Mouse (Mus musculus) heart, postnatal 14 days (tissue): ENCODE data around the gene Whamm. TPM values are rescaled to one million over a fixed set of nuclear protein-coding genes. Genes with fewer than 3 reads are reported as not detected.

ENCODE experiments used
- DNase-seq, 2 experiments: peaks; one replicate each; pipeline ENCODE4 v3.0.0; 2021 to 2022
- intact Hi-C: fragments of 180-260 bp; cut with DNase I; formaldehyde crosslinking; loops from one replicate; pipeline ENCODE4 v1.15.1; 2025
- total RNA-seq, 2 experiments: library from RNA; stranded (reverse); gene quantifications; 2 replicates each; pipeline ENCODE4 v1.2.3; 2021

The Whamm gene
- total RNA-seq, 2 experiments from 2014 or later: 8.6 to 9.1 TPM

DNA sequence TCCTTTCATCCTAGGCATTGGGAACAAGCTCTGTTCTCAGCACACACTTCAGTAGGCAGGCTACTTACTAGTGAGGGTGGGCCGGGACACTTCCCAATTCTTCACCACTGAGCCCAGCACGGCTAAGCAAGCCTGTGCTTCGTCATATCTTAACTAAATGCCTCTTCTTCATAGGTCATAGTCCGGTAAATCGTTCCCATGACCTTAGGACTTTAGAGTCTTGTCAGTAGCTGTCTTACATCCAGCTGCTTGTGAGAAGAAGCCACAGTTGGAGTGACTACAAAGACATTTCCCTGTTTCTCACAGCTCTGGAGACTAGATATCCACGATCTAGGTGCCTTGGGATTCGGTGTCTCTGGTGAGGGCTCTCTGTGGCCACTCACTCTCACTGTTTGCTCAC lies 14.3 kb downstream of the Whamm start:
- DNase-seq: no peak
- intact Hi-C loops: loop anchor here (10.0 kb wide), 1 partner anchor 131 kb away; the partner anchor contains the start of gene Cpeb1

- intact Hi-C loops: loop anchor here (10.0 kb wide), 1 partner anchor 132 kb away; the partner anchor contains the start of gene Cpeb1
- no peak for DNase-seq
These were observed 16.2 kb downstream of the Whamm start for GRCm38 (mm10) chr7:81587238-81587637.

- intact Hi-C loops: no loop called here
- DNase-seq: no peak
These were observed 21.6 kb downstream of the Whamm start for GRCm38 (mm10) chr7:81592686-81593085.

DNA sequence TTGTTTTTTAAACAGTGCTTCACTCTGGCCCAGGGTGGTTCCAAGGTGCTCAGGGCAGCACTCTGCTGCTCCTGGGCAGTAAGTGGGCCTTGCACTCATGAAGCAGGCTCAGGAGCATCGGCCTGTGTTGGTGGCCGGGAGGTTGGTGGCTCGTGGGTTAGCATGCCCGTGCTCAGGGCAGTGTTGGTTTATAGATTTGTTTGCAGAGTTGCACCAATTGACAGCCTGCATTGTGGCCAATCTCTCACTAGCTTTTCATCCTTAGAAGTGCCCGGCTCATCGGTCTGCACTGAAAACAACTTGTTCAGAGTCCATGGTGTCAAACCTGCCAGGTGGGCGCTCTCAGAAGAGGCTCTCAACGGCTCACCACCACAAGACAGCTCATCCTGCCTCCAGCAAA lies 22.3 kb downstream of the Whamm start:
- intact Hi-C loops: no loop called here

DNA sequence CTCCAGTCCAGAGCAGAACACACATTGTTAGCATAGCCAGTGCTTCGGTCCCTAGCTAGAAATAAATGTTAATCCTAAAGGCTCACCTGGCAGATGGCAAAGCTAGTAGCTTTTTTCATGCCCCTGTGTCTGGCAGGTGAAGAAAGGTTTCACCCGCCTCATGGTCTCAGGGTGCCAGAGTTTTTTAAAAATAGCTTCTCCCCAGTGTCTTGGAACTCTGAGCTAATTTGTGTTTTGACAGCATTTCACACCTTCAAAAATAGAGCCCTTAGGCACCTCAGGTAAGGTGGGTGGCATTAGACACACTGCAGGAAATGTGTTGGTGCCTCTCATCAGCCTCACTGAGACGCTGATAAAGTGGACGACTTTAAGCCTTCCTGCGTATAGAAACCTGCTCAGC lies 24.0 kb downstream of the Whamm start:
- intact Hi-C loops: no loop called here
- no peak for DNase-seq

More for the DNA sequence above, 22.3 kb downstream of the Whamm start:
- DNase-seq: no peak

GRCm38 (mm10) chr7:81596086-81596485 lies 25.0 kb downstream of the Whamm start:
- intact Hi-C loops: no loop called here
- no peak for DNase-seq

DNA sequence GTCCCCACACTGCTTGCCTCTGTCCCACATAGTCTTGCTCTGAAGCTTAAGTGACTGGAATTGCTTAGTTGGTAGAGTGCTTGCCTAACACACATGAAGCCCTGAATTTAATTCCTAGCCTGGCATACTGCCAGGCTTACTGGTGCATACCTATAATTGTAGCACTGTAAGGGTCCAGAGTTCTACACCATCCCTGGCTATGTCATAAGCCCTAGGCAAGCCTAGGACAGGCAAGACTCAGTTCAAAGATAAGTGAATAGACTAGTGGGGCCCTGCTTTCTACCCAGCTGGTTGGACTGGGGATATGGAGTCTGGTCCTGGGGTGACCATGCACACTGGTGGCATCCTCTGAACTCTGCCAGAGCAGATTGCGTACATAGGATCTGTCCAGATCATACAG lies 26.6 kb downstream of the Whamm start:
- no peak for DNase-seq
- intact Hi-C loops: no loop called here

DNA sequence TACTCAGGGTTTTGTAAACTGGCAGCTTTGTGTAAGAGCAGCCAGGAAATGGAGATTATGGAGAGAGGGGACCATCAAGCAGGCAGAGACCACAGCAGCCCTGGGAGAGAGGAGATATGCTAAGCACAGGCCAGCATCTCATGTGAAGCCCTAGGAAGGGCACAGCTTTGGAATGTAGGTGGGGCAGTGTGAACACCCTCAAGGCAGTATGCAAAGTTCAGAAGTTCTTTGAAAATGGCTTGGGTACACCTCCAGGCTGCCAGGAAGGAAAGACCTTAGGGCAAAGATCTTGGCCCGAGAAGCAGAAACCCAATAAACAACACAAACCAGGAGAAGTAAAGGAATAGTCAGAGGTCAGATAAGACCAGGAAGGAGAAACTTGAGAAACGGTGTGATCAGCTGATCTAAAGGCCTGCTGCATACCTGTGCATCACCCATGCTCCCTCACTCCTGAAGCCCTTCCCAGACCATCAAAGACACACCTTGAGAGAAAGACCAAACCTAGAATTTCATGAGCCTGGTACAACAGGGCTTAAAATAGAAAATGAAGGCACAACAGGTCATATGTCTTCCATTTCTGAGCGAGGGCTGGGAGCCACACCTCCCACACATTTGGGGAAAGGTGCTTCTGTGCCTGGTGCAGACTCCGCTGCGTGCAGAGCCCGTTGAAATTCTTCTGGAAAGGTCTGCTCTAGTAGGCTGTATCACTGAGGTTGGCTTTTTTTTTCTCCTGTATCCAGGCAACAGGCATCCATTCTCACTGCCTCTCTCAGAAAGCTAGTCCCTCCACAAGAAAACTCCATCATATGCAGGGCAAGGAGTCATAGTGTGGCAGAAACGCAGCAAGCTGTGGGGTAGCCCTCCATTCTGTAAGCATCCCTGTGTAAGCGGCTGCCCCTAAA lies 28.6 kb downstream of the Whamm start:
- DNase-seq: no peak
- intact Hi-C loops: loop anchor here (10.0 kb wide), 1 partner anchor 145 kb away; no protein-coding TSS in a partner anchor

GRCm38 (mm10) chr7:81604991-81605390 lies 33.9 kb downstream of the Whamm start:
- DNase-seq: no peak
- intact Hi-C loops: loop anchor here (10.0 kb wide), 1 partner anchor 140 kb away; no protein-coding TSS in a partner anchor

DNA sequence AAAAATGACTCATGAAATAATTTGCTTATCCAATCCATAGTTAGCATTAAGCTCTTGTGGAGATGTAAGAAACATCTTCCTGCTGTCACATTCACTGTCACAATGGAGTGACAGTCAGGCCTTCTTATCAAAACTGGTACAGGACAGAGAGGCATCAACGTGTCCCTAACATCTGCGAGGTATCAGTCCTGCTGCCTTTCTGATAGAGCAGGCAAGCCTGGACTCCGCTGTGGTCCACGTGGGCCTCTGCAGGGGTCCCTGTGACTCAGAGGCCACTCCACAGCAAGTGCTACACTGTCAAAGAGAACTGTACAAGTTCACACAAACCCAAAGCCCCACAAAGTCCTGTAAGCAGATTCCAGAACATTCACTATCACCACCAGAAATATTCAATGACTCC lies 34.4 kb downstream of the Whamm start:
- intact Hi-C loops: loop anchor here (10.0 kb wide), 1 partner anchor 139 kb away; no protein-coding TSS in a partner anchor
- DNase-seq: no peak

GRCm38 (mm10) chr7:81606452-81606851 lies 35.4 kb downstream of the Whamm start:
- intact Hi-C loops: loop anchor here (10.0 kb wide), 1 partner anchor 138 kb away; no protein-coding TSS in a partner anchor
- DNase-seq: no peak

- DNase-seq: peak; percentile 16 to 32
- intact Hi-C loops: no loop called here
These were observed 39.1 kb downstream of the Whamm start for GRCm38 (mm10) chr7:81610125-81610524.

DNA sequence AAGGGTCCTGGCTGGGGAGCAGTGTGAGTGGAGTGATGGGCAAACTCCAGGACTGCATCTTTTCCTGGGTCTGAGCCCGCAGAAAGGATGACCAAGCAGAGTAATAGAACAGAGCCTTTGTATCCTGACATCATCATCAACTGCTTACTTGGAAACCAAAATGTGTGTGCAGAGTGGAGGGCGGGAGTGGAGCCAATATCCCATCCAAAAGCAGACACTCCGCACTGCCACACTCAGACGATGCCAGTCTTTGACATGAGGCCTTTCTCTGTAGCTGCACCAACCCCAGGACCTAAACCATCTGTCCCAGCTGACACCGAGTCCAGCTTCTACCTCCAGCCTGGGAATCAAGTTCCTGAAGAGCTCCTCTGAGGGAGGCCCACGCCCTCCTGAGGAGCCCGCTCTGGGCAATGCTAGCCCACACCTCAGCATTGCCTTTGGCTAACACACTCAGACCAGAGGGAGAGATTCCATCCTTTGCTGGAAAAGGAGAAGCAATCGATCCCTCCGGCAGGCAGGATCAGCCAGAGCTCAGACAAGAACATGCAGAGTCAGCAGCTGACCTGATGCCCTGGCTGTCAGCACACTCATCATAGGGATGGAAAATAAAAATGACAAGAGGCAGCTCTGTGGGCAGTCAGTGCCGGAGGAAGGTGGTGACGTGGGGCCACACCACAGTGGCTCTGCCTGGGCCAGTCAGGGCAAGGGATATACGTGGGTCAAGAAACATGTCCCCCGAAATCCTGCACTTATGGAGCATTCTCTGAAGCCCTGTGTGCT lies 42.0 kb downstream of the Whamm start:
- intact Hi-C loops: no loop called here
- peak in 1 of 2 experiments; percentile 10 for DNase-seq

DNA sequence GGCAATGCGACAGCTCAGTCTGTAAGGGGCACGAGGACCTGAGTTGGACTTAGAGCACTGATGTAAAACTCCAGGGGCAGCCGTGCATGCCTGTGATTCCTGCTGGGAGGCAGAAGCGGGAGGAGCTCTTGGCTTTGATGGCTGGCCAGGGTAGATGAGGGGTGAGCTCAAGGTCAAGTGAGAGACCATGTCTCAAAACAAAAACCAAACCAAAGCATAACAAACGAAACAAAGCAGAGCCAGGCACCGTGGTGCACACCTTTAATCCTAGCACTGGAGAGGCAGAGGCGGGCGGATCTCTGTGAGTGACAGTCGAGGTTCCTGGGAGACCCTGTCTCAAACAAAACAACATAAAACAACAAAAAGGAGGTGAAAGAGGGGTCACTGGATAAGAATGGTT lies 44.0 kb downstream of the Whamm start:
- intact Hi-C loops: no loop called here
- no peak for DNase-seq

GRCm38 (mm10) chr7:81622793-81623192 lies 51.7 kb downstream of the Whamm start:
- intact Hi-C loops: no loop called here
- DNase-seq: no peak

DNA sequence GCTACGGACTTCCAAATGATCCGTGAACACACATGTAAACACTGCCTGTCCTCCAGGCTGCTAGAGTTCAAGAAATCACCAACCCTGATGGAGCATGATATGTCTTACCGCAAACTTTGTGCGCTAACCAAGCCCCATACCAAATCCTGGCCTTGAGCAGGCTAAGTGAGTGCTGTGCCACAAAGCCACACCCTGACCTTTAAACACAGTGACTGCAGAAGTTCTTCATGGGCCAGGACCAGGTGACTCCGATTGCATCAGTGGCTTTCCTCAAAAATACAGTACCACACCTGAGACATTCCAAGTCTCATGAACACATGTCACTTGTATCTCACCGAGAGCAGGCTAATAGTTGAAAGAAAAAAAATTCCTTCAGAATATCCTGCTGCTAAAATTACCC lies 52.7 kb downstream of the Whamm start:
- no peak for DNase-seq
- intact Hi-C loops: no loop called here

DNA sequence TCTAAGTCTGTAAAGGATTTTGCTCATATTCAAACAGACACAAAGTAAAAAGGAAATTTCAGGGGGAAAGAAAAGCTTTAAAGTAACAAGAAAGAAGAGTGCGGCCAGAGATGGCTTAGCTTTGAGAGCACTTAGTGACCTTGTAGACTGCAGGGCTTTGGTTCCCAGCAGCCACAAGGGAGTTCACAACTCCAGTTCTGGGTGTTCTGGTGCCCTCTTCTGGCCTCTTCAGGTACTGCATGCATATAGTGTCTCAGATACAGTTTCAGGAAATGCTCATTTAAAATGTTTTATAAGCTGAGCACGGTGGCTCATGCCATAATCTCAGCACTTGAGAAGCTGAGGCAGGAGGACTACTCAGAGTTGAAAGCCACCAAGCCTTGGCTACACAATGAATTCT lies 55.4 kb downstream of the Whamm start:
- peak in 1 of 2 experiments; percentile 14 for DNase-seq
- intact Hi-C loops: no loop called here

DNA sequence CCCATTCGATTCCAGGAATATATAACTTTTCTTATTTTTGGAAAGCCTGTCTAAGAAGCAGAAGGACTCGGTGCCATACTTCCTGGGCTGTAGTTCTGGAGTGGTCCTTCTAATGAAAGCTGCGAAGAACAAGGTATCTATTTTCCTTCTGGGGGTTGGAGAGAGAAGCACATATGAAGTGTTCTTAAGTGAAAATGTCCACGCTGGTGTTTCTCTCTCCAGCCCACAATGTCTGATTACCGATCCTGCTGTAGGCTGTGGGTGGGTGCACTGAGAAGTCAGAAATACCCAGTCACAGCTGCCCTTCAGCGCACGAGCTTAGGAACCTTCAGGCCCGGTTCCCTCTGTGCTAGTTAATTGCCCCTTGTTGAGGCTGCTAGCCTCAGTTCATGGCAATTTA lies 60.2 kb downstream of the Whamm start:
- no peak for DNase-seq
- intact Hi-C loops: no loop called here

- intact Hi-C loops: no loop called here
- no peak for DNase-seq
These were observed 61.5 kb downstream of the Whamm start for GRCm38 (mm10) chr7:81632586-81632985.

DNA sequence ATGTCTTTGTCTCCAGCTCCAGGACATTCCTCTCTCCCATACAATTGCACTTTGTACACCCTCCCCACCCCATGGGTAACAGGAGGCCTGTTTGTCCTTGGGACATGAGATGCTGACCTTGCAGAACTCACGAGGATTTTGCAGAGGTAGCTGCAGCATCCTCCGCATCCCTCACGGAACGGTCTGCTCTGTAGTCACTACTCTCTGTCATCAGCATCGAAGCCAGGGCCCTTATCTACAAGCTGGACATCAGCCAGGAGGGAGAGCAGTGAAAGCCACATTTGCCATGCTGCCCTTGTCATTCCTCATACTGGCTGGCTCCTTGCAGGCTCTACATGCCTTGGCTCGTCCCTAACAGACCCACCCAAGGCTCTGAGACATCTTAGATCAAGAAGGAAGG lies 70.0 kb downstream of the Whamm start:
- DNase-seq: peak in 1 of 2 experiments; percentile 26
- intact Hi-C loops: no loop called here

DNA sequence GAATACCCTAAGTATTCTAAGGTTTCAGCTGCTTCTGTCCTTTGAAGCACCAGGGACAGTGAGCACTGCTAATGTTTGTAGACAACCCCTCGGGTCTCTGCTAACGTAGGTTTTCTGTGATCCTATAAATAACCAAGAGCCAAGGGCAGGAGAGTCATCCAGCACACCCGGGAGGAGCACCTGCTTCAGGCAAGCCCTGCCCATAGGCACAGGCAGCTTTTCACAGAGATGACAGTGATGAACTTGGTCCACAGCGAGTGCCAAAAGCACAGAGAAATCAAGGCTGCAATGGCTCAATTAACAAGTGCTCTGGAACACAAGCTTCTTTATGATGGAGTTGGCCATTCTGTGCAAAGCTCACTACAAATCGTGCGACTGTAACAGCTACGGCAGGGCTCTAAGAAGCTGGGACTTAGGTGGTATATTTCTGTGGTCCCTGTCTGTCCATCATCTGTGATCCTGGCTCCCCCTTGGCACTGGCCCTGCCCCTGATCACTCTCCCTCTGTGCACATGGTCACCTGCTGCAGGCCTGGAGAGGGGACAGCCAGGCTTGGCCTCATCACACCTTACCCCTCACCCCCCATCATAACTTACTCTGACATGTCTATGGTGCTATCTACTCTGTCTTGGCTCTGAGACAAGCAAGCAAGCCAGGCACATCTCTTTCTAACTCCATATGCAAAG lies 73.6 kb downstream of the Whamm start:
- no peak for DNase-seq
- intact Hi-C loops: no loop called here
